Mouse (Mus musculus) midbrain, embryonic 13.5 days (tissue): ENCODE data around the gene Fbxo41. TPM values are rescaled to one million over a fixed set of nuclear protein-coding genes. Genes with fewer than 3 reads are reported as not detected.

Source experiments
- ATAC-seq: fragments of 200-750 bp; cut with Nextera tagmentation; 2 replicates; pipeline ENCODE4 v1.8.0; 2017; ENCODE audit warnings: mild to moderate bottlenecking, moderate TSS enrichment, moderate library complexity
- H3K27ac ChIP-seq: fragments of 300-500 bp; sonication (generic); 2 replicates; pipeline ENCODE4 v1.5.1; 2015; ENCODE audit warnings: inconsistent platforms, mild to moderate bottlenecking, moderate library complexity
- H3K27me3 ChIP-seq: fragments of 300-500 bp; sonication (generic); 2 replicates; pipeline ENCODE4 v1.6.1; 2015; ENCODE audit warnings: mild to moderate bottlenecking, inconsistent platforms
- H3K36me3 ChIP-seq: fragments of 300-500 bp; sonication (generic); 2 replicates; pipeline ENCODE4 v1.6.1; 2015; ENCODE audit warnings: mild to moderate bottlenecking, inconsistent platforms
- H3K4me1 ChIP-seq: fragments of 300-500 bp; sonication (generic); replicated peaks from 2 replicates; pipeline ENCODE4 v1.6.1; 2015; ENCODE audit warnings: inconsistent platforms
- H3K4me2 ChIP-seq: fragments of 300-500 bp; sonication (generic); replicated peaks from 2 replicates; pipeline ENCODE4 v1.6.1; 2015; ENCODE audit warnings: moderate library complexity, mild to moderate bottlenecking, inconsistent platforms
- H3K4me3 ChIP-seq: fragments of 300-500 bp; sonication (generic); replicated peaks from 2 replicates; pipeline ENCODE4 v1.5.1; 2015; ENCODE audit warnings: mild to moderate bottlenecking, inconsistent platforms
- H3K9ac ChIP-seq: fragments of 300-500 bp; sonication (generic); replicated peaks from 2 replicates; pipeline ENCODE4 v1.6.1; 2015; ENCODE audit warnings: mild to moderate bottlenecking, inconsistent platforms
- H3K9me3 ChIP-seq: fragments of 300-500 bp; sonication (generic); 2 replicates; pipeline ENCODE4 v1.6.1; 2016; ENCODE audit warnings: mild to moderate bottlenecking, inconsistent platforms
- WGBS: fragments of 180-500 bp; shearing (Covaris S2); methylation state at CpG from one replicate; pipeline ENCODE4 v1.1.7; 2015; 5-methylcytosine and 5-hydroxymethylcytosine counted together
- polyA plus RNA-seq: library from polyadenylated mRNA; unstranded; fragments of >200 nt; fragmentation: Nextera tagmentation; extraction: Ambion mirVana; gene quantifications from 2 replicates; pipeline ENCODE4 v1.2.1, GENCODE M21; 2015

The Fbxo41 gene
- 4.7 and 5.0 TPM in 2 replicates for polyA plus RNA-seq

GRCm38 (mm10) chr6:85502911-85503250, at the start of gene Fbxo41:
Gene Fbxo41 (minus strand): TSS chr6:85502994.
- H3K9me3 ChIP-seq: no peaks in the 10 kb centered on the region
- peak within 1 kb of the TSS; percentile 78 for H3K4me3 ChIP-seq
- peak; percentile 85 for ATAC-seq
- peak within 1 kb of the TSS; percentile 91 for H3K9ac ChIP-seq
- peak within 1 kb of the TSS; percentile 83 for H3K27ac ChIP-seq
- peaks cover 6% of the 10 kb centered on the region; the same call in 1 of the 2 replicates for H3K27me3 ChIP-seq
- under 1% methylated on average over 20 of the region's 22 CpGs for WGBS
- H3K4me2 ChIP-seq: peak within 1 kb of the TSS; percentile 65
- H3K36me3 ChIP-seq: no peaks in the 10 kb centered on the region
- H3K4me1 ChIP-seq: peaks cover 26% of the 10 kb centered on the region

- Histone ChIP-seq H3K27ac (no peak overlapping the region), H3K4me3 (no peak overlapping the region), H3K27me3 (no peaks in the 10 kb centered on the region), H3K36me3 (no peaks in the 10 kb centered on the region), H3K9me3 (no peaks in the 10 kb centered on the region), H3K4me2 (no peak overlapping the region), H3K9ac (no peak overlapping the region), H3K4me1 (no peaks in the 10 kb centered on the region)
- no peak for ATAC-seq
- 88% methylated on average over 5 of the region's 5 CpGs for WGBS
Observed at GRCm38 (mm10) chr6:85547642-85548041, 44.8 kb upstream of the Fbxo41 start.

GRCm38 (mm10) chr6:85544251-85544881, 41.6 kb upstream of the Fbxo41 start:
- WGBS: 78% methylated on average over 13 of the region's 13 CpGs
- Histone ChIP-seq H3K4me3 (no peak overlapping the region), H3K9me3 (no peaks in the 10 kb centered on the region), H3K27ac (no peak overlapping the region), H3K4me2 (no peak overlapping the region), H3K27me3 (no peaks in the 10 kb centered on the region), H3K9ac (no peak overlapping the region), H3K4me1 (no peaks in the 10 kb centered on the region), H3K36me3 (no peaks in the 10 kb centered on the region)
- no peak for ATAC-seq

- Histone ChIP-seq H3K4me2 (no peak overlapping the region), H3K27ac (no peak overlapping the region), H3K4me3 (no peak overlapping the region), H3K9ac (no peak overlapping the region), H3K36me3 (no peaks in the 10 kb centered on the region), H3K4me1 (no peaks in the 10 kb centered on the region), H3K9me3 (no peaks in the 10 kb centered on the region), H3K27me3 (no peaks in the 10 kb centered on the region)
- 78% methylated on average over 10 of the region's 10 CpGs for WGBS
- no peak for ATAC-seq
Observed at GRCm38 (mm10) chr6:85543351-85544175, 40.8 kb upstream of the Fbxo41 start.

- Histone ChIP-seq H3K4me2 (no peak overlapping the region), H3K9me3 (no peaks in the 10 kb centered on the region), H3K27me3 (no peaks in the 10 kb centered on the region), H3K36me3 (no peaks in the 10 kb centered on the region), H3K27ac (no peak overlapping the region), H3K4me3 (no peak overlapping the region), H3K4me1 (peaks cover 9% of the 10 kb centered on the region), H3K9ac (no peak overlapping the region)
- 72% methylated on average over 2 of the region's 2 CpGs for WGBS
- no peak for ATAC-seq
Observed at GRCm38 (mm10) chr6:85522825-85523224, 20.0 kb upstream of the Fbxo41 start.

GRCm38 (mm10) chr6:85522026-85522425, 19.2 kb upstream of the Fbxo41 start:
- H3K4me1 ChIP-seq: peaks cover 15% of the 10 kb centered on the region
- no peak overlapping the region for H3K27ac ChIP-seq
- no peak overlapping the region for H3K4me2 ChIP-seq
- H3K9ac ChIP-seq: no peak overlapping the region
- H3K9me3 ChIP-seq: no peaks in the 10 kb centered on the region
- H3K36me3 ChIP-seq: no peaks in the 10 kb centered on the region
- H3K4me3 ChIP-seq: no peak overlapping the region
- H3K27me3 ChIP-seq: 0 out of 2 replicates have a peak, but pooled peaks cover under 1% of the 10 kb centered on the region
- ATAC-seq: no peak
- WGBS: 85% methylated on average over 5 of the region's 5 CpGs

- Histone ChIP-seq H3K9me3 (no peaks in the 10 kb centered on the region), H3K4me1 (peaks cover 23% of the 10 kb centered on the region), H3K36me3 (no peaks in the 10 kb centered on the region), H3K27me3 (peaks cover 37% of the 10 kb centered on the region), H3K4me2 (peak overlapping the region; percentile 17), H3K27ac (peak overlapping the region; percentile 70), H3K4me3 (0 out of 2 replicates have a peak overlapping the region, but pooled peaks have one; percentile 2), H3K9ac (0 out of 2 replicates have a peak overlapping the region, but pooled peaks have one; percentile 17)
- WGBS: 23% methylated on average over 5 of the region's 5 CpGs
- ATAC-seq: peak; percentile 83
Observed at GRCm38 (mm10) chr6:85518091-85518693, 15.4 kb upstream of the Fbxo41 start.

- Histone ChIP-seq H3K36me3 (no peaks in the 10 kb centered on the region), H3K27ac (no peak overlapping the region), H3K4me2 (no peak overlapping the region), H3K4me1 (peaks cover 43% of the 10 kb centered on the region), H3K9me3 (no peaks in the 10 kb centered on the region), H3K9ac (no peak overlapping the region), H3K27me3 (peaks cover 60% of the 10 kb centered on the region), H3K4me3 (no peak overlapping the region)
- 75% methylated on average over 4 of the region's 4 CpGs for WGBS
- no peak for ATAC-seq
Observed at GRCm38 (mm10) chr6:85515941-85516340, 13.1 kb upstream of the Fbxo41 start.

GRCm38 (mm10) chr6:85513531-85513910, 10.7 kb upstream of the Fbxo41 start, which contains the start of gene Egr4:
Gene Egr4 (minus strand): TSS chr6:85513589.
- H3K4me2 ChIP-seq: peak within 1 kb of the TSS; percentile 81
- H3K9ac ChIP-seq: peak within 1 kb of the TSS; percentile 44; the same call in 1 of the 2 replicates
- peak within 1 kb of the TSS; percentile 46 for H3K4me3 ChIP-seq
- H3K4me1 ChIP-seq: peaks cover 41% of the 10 kb centered on the region
- no peaks in the 10 kb centered on the region for H3K36me3 ChIP-seq
- peak; percentile 71 for ATAC-seq
- peaks cover 84% of the 10 kb centered on the region for H3K27me3 ChIP-seq
- H3K9me3 ChIP-seq: no peaks in the 10 kb centered on the region
- 1% methylated on average over 36 of the region's 38 CpGs for WGBS
- no peak within 1 kb of the TSS for H3K27ac ChIP-seq

GRCm38 (mm10) chr6:85512577-85513530, 10.1 kb upstream of the Fbxo41 start:
- H3K9ac ChIP-seq: 0 out of 2 replicates have a peak overlapping the region, but pooled peaks have one; percentile 44
- H3K9me3 ChIP-seq: no peaks in the 10 kb centered on the region
- no peaks in the 10 kb centered on the region for H3K36me3 ChIP-seq
- peaks cover 34% of the 10 kb centered on the region for H3K4me1 ChIP-seq
- peak overlapping the region; percentile 46 for H3K4me3 ChIP-seq
- H3K4me2 ChIP-seq: peak overlapping the region; percentile 81
- peaks cover 84% of the 10 kb centered on the region for H3K27me3 ChIP-seq
- no peak overlapping the region for H3K27ac ChIP-seq
- ATAC-seq: peak; percentile 41
- WGBS: under 1% methylated on average over 89 of the region's 90 CpGs

GRCm38 (mm10) chr6:85512056-85512440, 9.3 kb upstream of the Fbxo41 start:
- Histone ChIP-seq H3K27me3 (peaks cover 83% of the 10 kb centered on the region), H3K4me1 (peaks cover 28% of the 10 kb centered on the region), H3K4me2 (peak overlapping the region; percentile 81), H3K27ac (no peak overlapping the region), H3K9ac (peak overlapping the region; percentile 47), H3K9me3 (no peaks in the 10 kb centered on the region), H3K4me3 (peak overlapping the region; percentile 46), H3K36me3 (no peaks in the 10 kb centered on the region)
- peak; percentile 25; the same call in 1 of the 2 replicates for ATAC-seq
- under 1% methylated on average over 21 of the region's 36 CpGs for WGBS
